Mouse (Mus musculus): ENCODE results near the gene Sord.
"Not testable (repeated sequence)": the region's sequence is repeated elsewhere in the genome, so short reads cannot be mapped to it uniquely, and the experiment has no call there.

Sord gene

DNA sequence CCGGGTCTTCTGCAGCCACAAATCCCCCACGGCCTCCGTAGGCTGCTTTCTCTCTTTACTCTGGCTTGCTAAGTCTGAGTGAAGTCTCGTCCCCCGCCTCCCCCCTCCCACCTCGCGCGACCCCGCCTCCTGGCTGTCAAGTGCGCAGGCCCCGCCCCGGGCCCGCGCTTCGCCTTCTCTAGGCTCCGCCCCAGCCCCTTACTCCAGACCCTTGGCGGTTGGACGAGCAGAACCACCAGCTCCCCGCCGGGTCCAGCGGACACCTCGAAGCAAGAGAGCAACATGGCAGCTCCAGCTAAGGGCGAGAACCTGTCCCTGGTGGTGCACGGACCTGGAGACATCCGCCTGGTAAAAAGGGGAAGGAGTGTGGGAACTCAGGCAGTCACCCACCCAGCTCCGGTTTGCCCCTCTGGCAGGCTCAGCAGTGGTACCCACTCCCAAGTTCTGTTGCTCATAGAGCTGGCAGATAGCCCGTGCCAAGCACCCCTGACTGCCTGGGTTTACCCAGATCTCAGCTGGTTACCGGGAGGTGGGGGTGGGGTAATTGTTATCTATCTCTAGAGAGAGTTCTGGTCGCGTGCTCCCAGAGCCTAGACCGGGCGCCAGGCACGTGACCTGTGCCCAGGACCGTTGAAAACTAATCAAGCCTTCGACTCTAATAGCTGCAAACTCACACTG lies at the start of gene Sord:
TSS of gene Sord (plus strand) at position 139 of the 678 bp plus-strand sequence.
- DNase-seq (ENCODE audit: low read depth, low spot score), result peak; percentile 91

- DNase-seq (ENCODE audit: low read depth, low spot score), result no peak
Observed at GRCm38 (mm10) chr2:122185086-122185485, 49.5 kb upstream of the Sord start.

- no peak for DNase-seq (ENCODE audit: low read depth, low spot score)
Observed at GRCm38 (mm10) chr2:122186106-122186505, 48.4 kb upstream of the Sord start, which contains the start of the genes Patl2 and Terb2. Patl2 (minus strand) TSS chr2:122186189. Terb2 (plus strand) TSS chr2:122186272.

DNA sequence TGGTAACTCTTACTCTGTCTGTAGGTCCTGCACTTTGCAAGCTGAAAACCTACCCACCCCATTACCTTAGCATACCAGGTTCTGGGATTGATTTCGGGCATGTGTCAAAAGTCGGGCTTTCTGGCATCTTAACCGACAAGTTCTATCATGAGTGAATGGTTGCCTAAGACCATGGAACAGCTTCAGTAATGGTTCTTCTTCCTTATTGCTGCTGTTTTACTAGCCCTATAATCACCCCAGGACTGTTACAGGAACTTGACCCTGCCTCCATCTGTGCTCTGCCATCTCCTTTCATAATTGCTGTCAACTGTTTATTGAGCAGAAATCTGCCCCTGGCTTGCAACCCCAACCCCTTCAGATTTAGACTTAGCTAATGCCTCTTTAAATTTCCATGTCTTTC lies 47.8 kb upstream of the Sord start:
- DNase-seq (ENCODE audit: low read depth, low spot score), result no peak

DNA sequence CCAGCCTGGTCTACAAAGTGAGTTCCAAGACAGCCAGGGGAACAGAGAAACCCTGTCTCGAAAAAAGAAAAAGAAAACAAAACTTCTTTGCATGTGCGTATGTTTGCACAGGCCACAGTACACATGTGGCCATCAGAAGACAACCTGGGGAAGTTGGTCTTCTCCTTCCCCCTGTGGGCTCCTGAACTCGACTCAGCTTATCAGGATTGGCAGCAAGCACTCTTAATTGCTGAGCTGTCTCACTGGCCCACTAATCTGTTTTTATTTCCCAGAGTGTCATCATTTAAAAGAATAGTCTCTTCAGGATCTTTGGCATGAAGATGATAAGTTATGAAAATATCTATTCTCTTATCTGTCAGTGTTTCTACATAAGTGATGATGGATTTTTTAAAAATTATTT lies 42.7 kb upstream of the Sord start:
- no peak for DNase-seq (ENCODE audit: low read depth, low spot score)

GRCm38 (mm10) chr2:122194509-122194929 lies 40.0 kb upstream of the Sord start:
- DNase-seq (ENCODE audit: low read depth, low spot score), result peak; percentile 12

GRCm38 (mm10) chr2:122201501-122201900 lies 33.0 kb upstream of the Sord start:
- DNase-seq (ENCODE audit: low read depth, low spot score), result no peak

- DNase-seq (ENCODE audit: low read depth, low spot score), result no peak
Observed at GRCm38 (mm10) chr2:122206440-122207107, 28.0 kb upstream of the Sord start.

DNA sequence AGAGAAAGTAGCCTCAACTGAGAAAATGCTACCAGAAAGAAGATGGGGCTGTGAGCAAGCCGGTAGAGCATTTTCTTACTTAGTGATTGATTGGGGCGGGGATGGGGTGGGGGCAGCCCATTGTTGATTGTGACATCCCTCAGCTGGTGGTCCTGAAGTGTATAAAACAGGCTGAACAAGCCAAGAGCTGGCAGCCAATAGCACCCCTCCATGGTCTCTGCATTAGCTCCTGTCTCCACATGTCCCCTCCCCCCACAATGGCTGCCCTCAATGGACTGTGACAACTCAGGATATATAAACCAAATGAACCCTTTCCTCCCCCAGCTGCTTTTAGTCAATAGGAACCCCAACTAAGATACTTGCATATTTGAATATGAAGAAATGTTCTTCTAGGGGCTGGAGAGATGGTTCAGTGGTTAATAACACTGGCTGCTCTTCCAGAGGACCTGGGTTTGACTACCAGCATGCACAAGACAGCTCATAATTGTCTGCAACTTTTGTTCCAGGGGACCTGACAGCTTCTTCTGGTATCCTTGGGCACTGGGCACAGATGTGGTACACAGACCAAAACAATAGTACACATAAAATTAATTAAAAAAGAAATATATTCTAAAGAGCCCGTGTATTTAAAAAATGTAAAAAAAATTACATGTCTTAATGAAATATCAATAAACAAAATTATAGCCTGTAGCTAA lies 23.9 kb upstream of the Sord start:
- DNase-seq (ENCODE audit: low read depth, low spot score), result no peak

DNA sequence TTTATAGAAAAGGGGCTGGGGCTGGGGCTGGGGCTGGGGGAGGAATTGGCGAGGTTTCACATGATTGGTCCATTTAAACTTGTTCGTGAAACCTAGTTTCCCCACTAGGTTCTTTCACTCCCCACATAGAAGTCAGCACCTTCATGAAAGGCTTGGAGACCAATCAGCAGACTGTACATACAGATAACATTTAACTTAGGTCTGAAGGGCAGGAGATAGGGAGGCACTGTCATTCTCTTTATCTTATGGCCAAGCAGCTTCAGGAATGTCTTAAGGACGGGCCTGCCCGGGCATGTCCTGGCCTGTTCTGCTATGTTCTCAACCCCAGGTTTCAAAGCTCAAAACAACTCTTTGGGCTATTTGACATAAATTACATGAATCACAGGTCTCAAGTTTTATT lies 17.5 kb upstream of the Sord start:
- DNase-seq (ENCODE audit: low read depth, low spot score), result not testable (repeated sequence)

- DNase-seq (ENCODE audit: low read depth, low spot score), result no peak
Observed at GRCm38 (mm10) chr2:122218234-122218633, 16.3 kb upstream of the Sord start.

DNA sequence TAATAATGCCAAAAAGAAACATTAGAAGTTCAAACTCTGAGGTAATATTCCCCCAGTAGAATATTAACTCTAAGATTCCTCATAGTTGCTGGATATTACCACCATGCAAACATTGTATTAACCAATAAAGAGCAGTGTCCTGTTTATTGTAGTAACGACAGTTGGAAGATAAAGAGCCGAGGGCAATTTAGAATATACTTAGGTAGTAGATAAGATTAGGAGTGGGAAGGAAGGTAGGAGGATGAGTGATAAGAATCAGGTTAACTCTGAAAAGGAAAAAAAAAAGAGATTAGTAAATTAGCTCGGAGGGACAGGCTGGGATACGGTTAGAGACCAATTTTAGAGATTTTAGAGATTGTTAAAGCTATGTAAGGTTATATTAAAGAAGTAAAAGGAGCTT lies 13.2 kb upstream of the Sord start:
- DNase-seq (ENCODE audit: low read depth, low spot score), result no peak

DNA sequence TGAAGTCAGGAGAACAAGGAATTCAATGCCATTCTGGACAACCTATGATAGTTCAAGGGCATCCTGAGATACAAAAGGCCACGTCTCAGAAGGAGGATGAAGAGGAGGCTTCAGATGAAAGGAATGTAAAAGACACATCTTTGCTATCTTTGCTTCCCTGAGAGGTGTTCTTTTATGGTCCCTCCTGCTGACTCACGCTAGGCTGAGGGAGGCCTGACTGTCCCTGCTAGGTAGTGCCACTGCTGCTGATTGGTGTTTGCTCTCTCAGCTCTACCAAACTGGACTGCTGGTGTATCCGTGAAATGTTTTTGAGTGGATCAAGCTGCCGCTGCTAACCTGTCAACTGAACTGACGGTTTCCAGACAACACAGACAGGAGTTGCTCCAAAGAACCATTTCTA lies 12.8 kb upstream of the Sord start:
- no peak for DNase-seq (ENCODE audit: low read depth, low spot score)

- DNase-seq (ENCODE audit: low read depth, low spot score), result no peak
Observed at GRCm38 (mm10) chr2:122222272-122222671, 12.3 kb upstream of the Sord start.

DNA sequence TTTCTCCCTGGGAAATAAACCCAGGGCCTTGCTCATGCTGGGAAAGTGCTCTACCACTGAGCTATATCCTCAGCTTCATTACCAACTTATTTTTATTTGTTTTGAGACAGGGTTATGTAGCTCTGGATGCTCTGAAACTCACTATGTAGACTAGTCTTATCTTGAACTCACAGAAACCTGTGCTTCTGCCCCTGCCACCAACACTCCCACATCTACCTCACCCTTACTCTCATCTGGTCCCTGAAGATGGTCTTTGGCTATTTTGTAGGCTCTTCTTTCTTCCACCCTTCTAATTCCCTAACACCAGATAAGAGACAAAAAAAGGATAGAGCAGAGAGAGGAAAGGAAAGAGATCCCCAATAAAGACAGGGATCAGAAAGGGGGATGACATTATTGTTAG lies 10.9 kb upstream of the Sord start:
- DNase-seq (ENCODE audit: low read depth, low spot score), result no peak

- DNase-seq (ENCODE audit: low read depth, low spot score), result no peak
Observed at GRCm38 (mm10) chr2:122230395-122230794, 4.2 kb upstream of the Sord start.

DNA sequence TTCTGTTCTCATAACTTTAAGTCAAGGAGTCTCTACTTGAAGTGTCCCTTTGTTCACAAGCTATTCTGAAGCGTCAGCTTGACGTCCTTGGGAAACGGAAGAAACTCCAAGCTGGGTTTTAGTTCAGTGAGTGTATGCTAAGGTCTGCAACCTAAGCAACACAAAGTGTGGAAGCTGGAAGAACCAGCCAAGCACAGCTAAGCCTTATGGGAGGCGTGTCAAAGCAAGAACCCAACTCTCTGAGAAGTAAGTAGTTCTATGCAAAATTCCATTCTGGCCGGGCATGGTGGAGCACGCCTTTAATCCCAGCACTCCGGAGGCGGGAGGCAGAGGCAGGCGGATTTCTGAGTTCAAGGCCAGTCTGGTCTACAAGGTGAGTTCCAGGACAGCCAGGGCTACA lies 2.9 kb upstream of the Sord start:
- DNase-seq (ENCODE audit: low read depth, low spot score), result no peak

DNA sequence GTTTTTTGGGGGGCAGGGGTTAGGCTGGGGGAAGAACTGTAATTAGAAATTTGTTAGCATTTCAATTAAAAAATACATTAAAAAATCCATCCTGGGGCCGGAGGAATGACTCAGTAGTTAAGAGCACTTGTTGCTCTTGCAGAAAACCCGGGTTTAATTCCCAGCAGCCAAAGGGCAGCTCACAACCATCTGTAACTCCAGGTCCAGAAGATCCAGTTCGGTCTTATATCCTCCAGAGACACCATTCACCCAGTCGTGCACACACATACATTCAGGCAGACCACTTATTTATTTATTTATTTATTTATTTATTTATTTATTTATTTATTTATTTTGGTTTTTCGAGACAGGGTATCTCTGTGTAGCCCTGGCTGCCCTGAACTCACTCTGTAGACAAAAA lies 1.2 kb upstream of the Sord start:
- DNase-seq (ENCODE audit: low read depth, low spot score), result no peak

DNA sequence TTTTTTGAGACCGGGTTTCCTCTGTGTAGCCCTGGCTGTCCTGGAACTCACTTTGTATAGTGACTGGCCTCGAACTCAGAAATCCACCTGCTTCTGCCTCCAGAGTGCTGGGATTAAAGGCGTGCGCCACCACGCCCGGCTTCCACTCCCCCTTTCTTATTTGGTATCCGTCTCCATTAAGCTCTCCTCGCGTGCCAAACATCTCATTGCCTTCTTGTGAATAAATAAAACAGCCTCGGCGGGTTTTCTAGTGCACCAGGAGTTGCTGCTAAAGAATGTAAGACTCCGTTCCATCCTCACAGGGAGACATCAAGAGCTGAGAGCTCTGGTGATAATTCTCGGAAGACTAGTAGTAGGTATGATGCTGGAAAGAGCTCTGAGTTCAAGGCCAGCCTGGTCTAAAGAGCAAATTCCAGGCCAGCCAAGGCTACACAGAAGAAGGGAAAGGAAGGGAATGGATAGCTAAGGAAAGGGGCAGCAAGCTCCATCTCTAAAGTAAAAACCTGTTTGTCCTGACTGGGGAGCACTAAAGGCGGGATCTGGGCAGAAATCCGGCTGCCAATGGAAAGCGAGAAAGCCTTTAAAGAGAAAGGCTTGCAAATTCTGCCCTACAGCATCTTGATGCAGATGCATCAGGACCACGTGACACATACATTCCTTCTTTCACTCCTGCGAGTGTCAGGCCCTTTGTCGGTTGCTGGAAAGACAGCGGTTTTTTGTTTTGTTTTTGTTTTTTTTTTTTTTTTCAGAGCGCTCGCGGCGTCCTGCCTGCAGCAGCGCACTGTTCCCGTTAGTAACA lies 591 bp upstream of the Sord start:
- DNase-seq (ENCODE audit: low read depth, low spot score), result peak; percentile 33

GRCm38 (mm10) chr2:122235425-122235824 lies 876 bp downstream of the Sord start:
- no peak for DNase-seq (ENCODE audit: low read depth, low spot score)

GRCm38 (mm10) chr2:122236321-122236720 lies 1.8 kb downstream of the Sord start:
- DNase-seq (ENCODE audit: low read depth, low spot score), result no peak

All from mesoderm, embryonic 11.5 days (tissue).